Mouse (Mus musculus) neural tube, embryonic 10.5 days (tissue): ENCODE measurements at regions not wholly inside any gene's neighbourhood (a gene's known extent, or its start where the extent isn't known, plus 50 kb on each side); places are given as distances from the start of the nearest gene placed in this dataset.

Experiments
- DNase-seq: peaks from one replicate; pipeline ENCODE4 v3.0.0-alpha.2; 2017; ENCODE audit warnings: low spot score; ENCODE audit errors: extremely low spot score

GRCm38 (mm10) chr16:95194151-95194550 lies 63.2 kb upstream of the Kcnj15 start:
- DNase-seq, result no peak

DNA sequence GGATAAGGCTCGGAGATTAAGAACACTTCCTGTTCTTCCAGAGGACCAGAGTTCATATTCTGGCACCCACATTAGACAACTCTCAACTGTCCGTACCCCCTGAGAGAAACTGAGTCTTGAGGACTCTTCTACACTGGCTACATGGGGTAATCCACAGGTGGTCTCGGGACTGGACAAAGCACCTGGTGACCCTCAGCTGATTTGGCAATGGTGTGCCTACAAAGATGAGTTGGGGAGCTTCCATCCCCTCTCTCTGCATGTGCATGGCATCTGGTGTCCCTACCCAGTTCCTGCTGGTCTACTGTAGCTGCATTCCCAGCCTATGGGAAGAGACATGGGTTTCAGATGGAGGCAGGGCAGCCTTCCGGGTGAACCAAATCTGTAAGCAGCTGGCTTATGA lies 61.2 kb upstream of the Kcnj15 start:
- DNase-seq, result no peak

DNA sequence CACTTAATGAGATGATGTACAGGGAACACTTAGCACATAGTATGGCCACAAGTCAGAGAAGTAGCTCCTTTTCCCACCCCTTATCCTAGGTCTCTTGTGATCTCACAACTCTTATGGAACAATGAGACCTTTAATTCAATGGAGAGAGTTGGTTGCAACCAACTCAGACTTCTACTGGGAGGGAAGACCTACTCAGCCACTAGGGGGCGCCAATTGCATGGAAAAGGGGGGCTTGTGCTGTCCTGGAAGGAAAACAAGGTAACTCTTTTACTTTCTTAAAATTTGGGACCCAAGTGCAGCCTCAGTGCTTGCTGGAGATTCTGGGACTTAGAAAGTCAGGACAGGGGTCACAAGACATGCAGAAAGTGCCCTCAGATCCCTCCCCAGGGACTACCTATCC lies 60.7 kb upstream of the Kcnj15 start:
- DNase-seq, result peak; percentile 75

DNA sequence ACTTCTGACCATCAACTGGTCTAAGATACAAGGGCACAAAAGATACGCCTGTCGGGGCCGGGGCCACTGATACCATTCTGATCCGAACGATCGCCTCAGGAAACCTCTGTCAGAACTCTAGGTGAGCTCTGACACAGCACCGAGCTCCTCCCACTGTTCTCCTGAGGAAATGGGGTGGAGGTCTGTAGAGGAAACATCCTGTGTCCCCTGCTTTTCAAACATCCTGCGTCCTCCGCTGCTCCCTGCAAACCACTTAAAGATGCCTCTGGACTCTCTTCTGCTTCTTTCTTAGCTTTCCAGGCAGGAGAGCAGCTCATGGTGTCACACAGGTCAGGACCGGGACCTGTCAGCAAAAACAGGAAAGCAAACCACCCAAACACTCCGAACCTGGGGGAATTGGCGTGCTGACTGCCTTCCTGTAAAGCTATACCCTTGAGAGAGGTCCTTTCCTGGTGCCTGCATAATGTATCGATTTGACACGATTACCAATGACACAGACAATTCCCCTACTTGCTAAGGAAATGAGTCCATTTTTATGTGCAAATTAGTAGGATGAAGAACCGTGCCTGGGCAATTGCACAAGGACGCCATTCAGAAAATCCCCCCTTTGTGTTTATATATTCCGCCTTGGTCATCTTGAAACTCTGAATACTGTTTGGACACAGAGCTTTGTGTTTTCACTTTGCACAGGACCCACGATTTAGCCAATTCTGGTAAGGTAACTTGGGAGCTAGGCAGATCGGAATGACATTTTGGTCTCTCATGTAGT lies 58.4 kb upstream of the Kcnj15 start:
- DNase-seq, result no peak

- no peak for DNase-seq
Measured at GRCm38 (mm10) chr16:95202126-95202883, 55.1 kb upstream of the Kcnj15 start.

GRCm38 (mm10) chr16:95203026-95203425 lies 54.3 kb upstream of the Kcnj15 start:
- DNase-seq, result no peak

GRCm38 (mm10) chr16:95203790-95204189 lies 53.6 kb upstream of the Kcnj15 start:
- no peak for DNase-seq

DNA sequence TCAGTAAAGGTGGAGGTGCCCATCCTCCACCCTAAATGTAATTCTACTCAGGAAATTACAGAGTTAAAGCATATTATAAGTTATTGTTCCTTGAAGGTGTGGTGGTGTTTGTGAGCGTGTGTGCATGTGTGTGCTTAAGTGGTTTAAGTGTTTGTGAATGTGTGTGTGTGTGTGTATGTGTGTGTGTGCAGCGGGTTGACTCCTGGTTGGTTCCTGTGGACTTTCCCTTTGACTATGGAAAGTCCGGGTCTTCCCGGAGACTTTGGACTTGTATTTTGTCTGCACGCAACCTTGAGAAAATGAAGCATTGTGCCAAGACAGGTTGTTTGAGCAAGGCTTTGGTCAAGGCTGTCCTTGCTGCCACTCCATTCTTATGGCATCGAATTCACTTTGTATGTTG lies 52.9 kb upstream of the Kcnj15 start:
- no peak for DNase-seq

DNA sequence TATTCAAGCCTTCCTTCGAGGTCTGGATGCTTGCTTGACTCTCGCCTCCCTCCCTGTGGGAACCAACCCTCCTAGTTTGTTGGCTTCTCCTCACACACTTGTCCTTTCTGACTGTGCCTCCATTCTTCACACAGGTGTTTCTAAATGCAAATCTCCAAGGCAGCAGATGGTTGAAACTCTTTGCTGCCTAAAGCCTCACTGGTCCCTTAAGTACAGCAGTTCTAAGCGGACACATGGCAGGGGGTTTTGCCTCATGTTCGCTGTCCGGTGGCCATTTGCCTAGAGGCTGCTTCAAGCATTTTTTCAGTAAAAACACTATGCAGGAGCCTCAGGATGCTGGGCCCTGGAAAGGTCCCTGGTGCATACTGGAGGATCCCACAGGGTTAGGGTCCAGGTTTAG lies 50.9 kb upstream of the Kcnj15 start:
- no peak for DNase-seq

GRCm38 (mm10) chr16:95207547-95207946 lies 49.8 kb upstream of the Kcnj15 start:
- no peak for DNase-seq
